Mouse (Mus musculus) hindbrain, embryonic 12.5 days (tissue): ENCODE measurements at regions not wholly inside any gene's neighbourhood (a gene's known extent, or its start where the extent isn't known, plus 50 kb on each side); places are given as distances from the start of the nearest gene placed in this dataset.

ENCODE experiments used
- ATAC-seq: fragments of 200-750 bp; cut with Nextera tagmentation; 2 replicates; pipeline ENCODE4 v1.8.0; 2017; ENCODE audit warnings: moderate TSS enrichment; ENCODE audit not compliant: low FRiP score
- H3K27ac ChIP-seq: fragments of 300-500 bp; sonication (generic); 2 replicates; pipeline ENCODE4 v1.5.1; 2016; ENCODE audit warnings: mild to moderate bottlenecking
- H3K27me3 ChIP-seq: fragments of 300-500 bp; sonication (generic); 2 replicates; pipeline ENCODE4 v1.6.1; 2016; ENCODE audit warnings: mild to moderate bottlenecking
- H3K36me3 ChIP-seq: fragments of 300-500 bp; sonication (generic); 2 replicates; pipeline ENCODE4 v1.6.1; 2016; ENCODE audit warnings: mild to moderate bottlenecking
- H3K4me1 ChIP-seq: fragments of 300-500 bp; sonication (generic); 2 replicates; pipeline ENCODE4 v1.6.1; 2016
- H3K4me2 ChIP-seq: fragments of 300-500 bp; sonication (generic); replicated peaks from 2 replicates; pipeline ENCODE4 v1.6.1; 2016; ENCODE audit warnings: mild to moderate bottlenecking
- H3K4me3 ChIP-seq: fragments of 300-500 bp; sonication (generic); 2 replicates; pipeline ENCODE4 v1.5.1; 2016; ENCODE audit warnings: mild to moderate bottlenecking
- H3K9ac ChIP-seq: fragments of 300-500 bp; sonication (generic); 2 replicates; pipeline ENCODE4 v1.6.1; 2016; ENCODE audit warnings: mild to moderate bottlenecking, moderate library complexity
- H3K9me3 ChIP-seq: fragments of 300-500 bp; sonication (generic); replicated peaks from 2 replicates; pipeline ENCODE4 v1.6.1; 2016; ENCODE audit warnings: mild to moderate bottlenecking
- WGBS: fragments of 180-500 bp; shearing (Covaris S2); methylation state at CpG from one replicate; pipeline ENCODE4 v1.1.7; 2016; 5-methylcytosine and 5-hydroxymethylcytosine counted together

GRCm38 (mm10) chr9:120808741-120809425 is 120.1 kb upstream of the Ctnnb1 start:
- no peaks in the 10 kb centered on the region for H3K36me3 ChIP-seq
- H3K4me1 ChIP-seq, result peaks cover 21% of the 10 kb centered on the region
- no peaks in the 10 kb centered on the region for H3K9me3 ChIP-seq
- H3K9ac ChIP-seq, result no peak overlapping the region
- no peak overlapping the region for H3K27ac ChIP-seq
- no peaks in the 10 kb centered on the region; the same call in 1 of the 2 replicates for H3K27me3 ChIP-seq
- no peak for ATAC-seq
- 78% methylated on average over 4 of the region's 4 CpGs for WGBS
- H3K4me3 ChIP-seq, result no peak overlapping the region
- H3K4me2 ChIP-seq, result no peak overlapping the region

GRCm38 (mm10) chr9:120811522-120811921 is 117.5 kb upstream of the Ctnnb1 start:
- no peaks in the 10 kb centered on the region for H3K36me3 ChIP-seq
- H3K27me3 ChIP-seq, result no peaks in the 10 kb centered on the region
- ATAC-seq, result no peak
- no peak overlapping the region for H3K4me3 ChIP-seq
- no peak overlapping the region for H3K9ac ChIP-seq
- no peak overlapping the region for H3K4me2 ChIP-seq
- H3K27ac ChIP-seq, result no peak overlapping the region
- WGBS, result 70% methylated on average over 3 of the region's 3 CpGs
- no peaks in the 10 kb centered on the region for H3K9me3 ChIP-seq
- H3K4me1 ChIP-seq, result peaks cover 11% of the 10 kb centered on the region; the same call in 1 of the 2 replicates

GRCm38 (mm10) chr9:120812667-120813210 is 116.3 kb upstream of the Ctnnb1 start:
- Histone ChIP-seq H3K4me2 (no peak overlapping the region), H3K9ac (no peak overlapping the region), H3K27ac (no peak overlapping the region), H3K4me3 (no peak overlapping the region), H3K9me3 (no peaks in the 10 kb centered on the region), H3K27me3 (no peaks in the 10 kb centered on the region), H3K36me3 (no peaks in the 10 kb centered on the region), H3K4me1 (0 out of 2 replicates have a peak, but pooled peaks cover 7% of the 10 kb centered on the region)
- no peak for ATAC-seq
- WGBS, result 78% methylated on average over 17 of the region's 17 CpGs

GRCm38 (mm10) chr9:120814286-120814685 is 114.7 kb upstream of the Ctnnb1 start:
- no peaks in the 10 kb centered on the region for H3K36me3 ChIP-seq
- H3K9ac ChIP-seq, result no peak overlapping the region
- no peak overlapping the region for H3K4me2 ChIP-seq
- H3K9me3 ChIP-seq, result no peaks in the 10 kb centered on the region
- H3K27ac ChIP-seq, result no peak overlapping the region
- whole genome bisulfite sequencing, result 88% methylated on average over 4 of the region's 4 CpGs
- no peak overlapping the region for H3K4me3 ChIP-seq
- H3K4me1 ChIP-seq, result 0 out of 2 replicates have a peak, but pooled peaks cover 4% of the 10 kb centered on the region
- H3K27me3 ChIP-seq, result no peaks in the 10 kb centered on the region
- no peak for ATAC-seq

GRCm38 (mm10) chr9:120818726-120819317 is 110.2 kb upstream of the Ctnnb1 start:
- no peak overlapping the region for H3K4me2 ChIP-seq
- no peaks in the 10 kb centered on the region for H3K4me1 ChIP-seq
- no peak overlapping the region for H3K9ac ChIP-seq
- H3K9me3 ChIP-seq, result no peaks in the 10 kb centered on the region
- H3K36me3 ChIP-seq, result no peaks in the 10 kb centered on the region
- no peak overlapping the region for H3K4me3 ChIP-seq
- no peak for ATAC-seq
- H3K27ac ChIP-seq, result no peak overlapping the region
- H3K27me3 ChIP-seq, result no peaks in the 10 kb centered on the region
- 92% methylated on average over 22 of the region's 22 CpGs for WGBS

GRCm38 (mm10) chr9:120820892-120821291 is 108.1 kb upstream of the Ctnnb1 start:
- ATAC-seq, result no peak
- H3K9ac ChIP-seq, result no peak overlapping the region
- WGBS, result 86% methylated on average over 6 of the region's 6 CpGs
- H3K9me3 ChIP-seq, result no peaks in the 10 kb centered on the region
- H3K27ac ChIP-seq, result no peak overlapping the region
- no peaks in the 10 kb centered on the region for H3K36me3 ChIP-seq
- no peak overlapping the region for H3K4me2 ChIP-seq
- H3K4me3 ChIP-seq, result no peak overlapping the region
- no peaks in the 10 kb centered on the region for H3K4me1 ChIP-seq
- no peaks in the 10 kb centered on the region for H3K27me3 ChIP-seq

GRCm38 (mm10) chr9:120823397-120823796 is 105.6 kb upstream of the Ctnnb1 start:
- WGBS, result 75% methylated on average over 6 of the region's 6 CpGs

GRCm38 (mm10) chr9:120826266-120826665 is 102.8 kb upstream of the Ctnnb1 start:
- no peak for ATAC-seq
- no peak overlapping the region for H3K4me2 ChIP-seq
- WGBS, result 70% methylated on average over 4 of the region's 4 CpGs
- H3K9me3 ChIP-seq, result 0 out of 2 replicates have a peak, but pooled peaks cover 5% of the 10 kb centered on the region
- H3K9ac ChIP-seq, result no peak overlapping the region
- H3K27ac ChIP-seq, result no peak overlapping the region
- H3K36me3 ChIP-seq, result no peaks in the 10 kb centered on the region
- no peaks in the 10 kb centered on the region for H3K4me1 ChIP-seq
- H3K27me3 ChIP-seq, result no peaks in the 10 kb centered on the region
- no peak overlapping the region for H3K4me3 ChIP-seq

More at GRCm38 (mm10) chr9:120823397-120823796, 105.6 kb upstream of the Ctnnb1 start:
- Histone ChIP-seq H3K4me3 (no peak overlapping the region), H3K36me3 (no peaks in the 10 kb centered on the region), H3K9ac (no peak overlapping the region), H3K4me2 (no peak overlapping the region), H3K27me3 (no peaks in the 10 kb centered on the region), H3K9me3 (no peaks in the 10 kb centered on the region), H3K4me1 (no peaks in the 10 kb centered on the region), H3K27ac (no peak overlapping the region)
- no peak for ATAC-seq

- Histone ChIP-seq H3K9me3 (0 out of 2 replicates have a peak, but pooled peaks cover 5% of the 10 kb centered on the region), H3K36me3 (no peaks in the 10 kb centered on the region), H3K9ac (no peak overlapping the region), H3K4me3 (no peak overlapping the region), H3K4me2 (no peak overlapping the region), H3K27ac (no peak overlapping the region), H3K4me1 (0 out of 2 replicates have a peak, but pooled peaks cover 2% of the 10 kb centered on the region), H3K27me3 (no peaks in the 10 kb centered on the region)
- 72% methylated on average over 5 of the region's 5 CpGs for WGBS
- ATAC-seq, result no peak
Observed at GRCm38 (mm10) chr9:120830526-120830925, 98.5 kb upstream of the Ctnnb1 start.

GRCm38 (mm10) chr9:120834166-120834565 is 94.8 kb upstream of the Ctnnb1 start:
- Histone ChIP-seq H3K4me3 (no peak overlapping the region), H3K9me3 (0 out of 2 replicates have a peak, but pooled peaks cover 5% of the 10 kb centered on the region), H3K27ac (no peak overlapping the region), H3K4me2 (no peak overlapping the region), H3K9ac (no peak overlapping the region), H3K4me1 (0 out of 2 replicates have a peak, but pooled peaks cover 2% of the 10 kb centered on the region), H3K36me3 (no peaks in the 10 kb centered on the region), H3K27me3 (no peaks in the 10 kb centered on the region)
- WGBS, result 87% methylated on average over 9 of the region's 9 CpGs
- no peak for ATAC-seq

GRCm38 (mm10) chr9:120835621-120836020 is 93.4 kb upstream of the Ctnnb1 start:
- H3K4me3 ChIP-seq, result no peak overlapping the region
- 95% methylated on average over 4 of the region's 4 CpGs for WGBS
- H3K27me3 ChIP-seq, result no peaks in the 10 kb centered on the region
- H3K9me3 ChIP-seq, result no peaks in the 10 kb centered on the region
- H3K4me1 ChIP-seq, result 0 out of 2 replicates have a peak, but pooled peaks cover 2% of the 10 kb centered on the region
- no peak overlapping the region for H3K4me2 ChIP-seq
- ATAC-seq, result no peak
- H3K36me3 ChIP-seq, result no peaks in the 10 kb centered on the region
- H3K9ac ChIP-seq, result no peak overlapping the region
- H3K27ac ChIP-seq, result no peak overlapping the region

GRCm38 (mm10) chr9:120837431-120838150 is 91.4 kb upstream of the Ctnnb1 start:
- Histone ChIP-seq H3K27me3 (no peaks in the 10 kb centered on the region), H3K4me3 (no peak overlapping the region), H3K9me3 (no peaks in the 10 kb centered on the region), H3K27ac (no peak overlapping the region), H3K4me2 (no peak overlapping the region), H3K9ac (no peak overlapping the region), H3K4me1 (no peaks in the 10 kb centered on the region), H3K36me3 (no peaks in the 10 kb centered on the region)
- WGBS, result 85% methylated on average over 8 of the region's 8 CpGs
- ATAC-seq, result no peak
